Mouse (Mus musculus) E14TG2a.4 (cell line): ENCODE results near the gene Hoxc5.
A peak's percentile ranks its signal among the peaks of the same experiment; 100 is the strongest.

Source experiments
- H3K27me3 ChIP-seq: 2 replicates; pipeline ENCODE4 v1.6.1; 2014; ENCODE audit warnings: low read length, control low read depth; ENCODE audit not compliant: insufficient read depth
- H3K36me3 ChIP-seq: 2 replicates; pipeline ENCODE4 v1.6.1; 2014; ENCODE audit warnings: low read length, control low read depth; ENCODE audit not compliant: insufficient read depth
- H3K4me1 ChIP-seq: replicated peaks from 2 replicates; pipeline ENCODE4 v1.6.1; 2014; ENCODE audit warnings: low read depth, low read length, control low read depth
- H3K4me3 ChIP-seq: replicated peaks from 2 replicates; pipeline ENCODE4 v1.5.1; 2014; ENCODE audit warnings: mild to moderate bottlenecking, low read length
- H3K9me3 ChIP-seq: 2 replicates; pipeline ENCODE4 v1.6.1; 2014; ENCODE audit warnings: low read length, control low read depth
- CTCF ChIP-seq: conservative IDR thresholded peaks from 2 replicates; pipeline ENCODE4 v1.5.1; 2014; ENCODE audit warnings: low read length
- NANOG ChIP-seq: IDR thresholded peaks from 2 replicates; pipeline ENCODE4 v1.6.1; 2014; ENCODE audit warnings: borderline replicate concordance, low read length, mixed read lengths
- POU5F1 ChIP-seq: IDR thresholded peaks from 2 replicates; pipeline ENCODE4 v1.6.1; 2014; ENCODE audit warnings: low read length, borderline replicate concordance

Hoxc5 gene

DNA sequence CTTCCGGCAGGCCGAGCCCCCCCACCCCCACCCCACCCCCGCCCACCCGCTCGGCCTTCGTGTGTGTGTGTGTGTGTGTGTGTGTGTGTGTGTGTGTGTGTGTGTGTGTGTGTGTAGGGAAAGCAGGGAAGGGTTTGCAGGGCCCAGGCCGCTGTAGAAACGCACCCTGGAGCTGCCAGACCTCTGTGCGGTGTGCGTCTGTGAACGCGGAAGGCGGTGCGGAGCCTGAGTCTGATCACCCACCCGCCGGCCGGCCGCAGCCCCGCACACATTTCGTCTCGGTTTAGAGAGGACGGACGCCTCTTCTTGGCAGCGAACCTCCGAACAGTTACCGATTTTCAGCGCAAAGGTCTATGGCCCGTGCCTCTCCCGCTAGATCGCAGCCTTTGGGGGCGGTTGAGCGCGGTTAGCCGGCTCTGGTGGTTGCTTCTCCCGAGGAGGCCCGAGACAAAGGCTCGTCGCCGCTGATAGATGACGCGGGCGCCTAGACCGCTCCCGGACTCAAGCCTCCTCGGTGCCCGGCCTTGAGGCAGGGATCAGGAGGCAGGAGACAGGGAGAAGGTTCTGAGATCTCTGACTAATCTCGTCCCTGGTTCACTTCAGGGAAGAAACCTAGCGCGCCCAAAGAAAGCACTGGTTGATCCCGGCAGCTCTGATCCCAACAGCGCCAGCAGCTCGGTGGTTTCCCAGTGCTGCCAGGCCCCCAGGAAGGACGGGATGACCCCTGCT is 24.3 kb upstream of the Hoxc5 start:
- Histone ChIP-seq H3K27me3 (peaks cover 96% of the 10 kb centered on the region), H3K9me3 (no peaks in the 10 kb centered on the region), H3K36me3 (no peaks in the 10 kb centered on the region), H3K4me3 (peak overlapping the region; percentile 69), H3K4me1 (peaks cover 46% of the 10 kb centered on the region)
- TF ChIP-seq NANOG (no peak), CTCF (no peak), POU5F1 (no peak)

DNA sequence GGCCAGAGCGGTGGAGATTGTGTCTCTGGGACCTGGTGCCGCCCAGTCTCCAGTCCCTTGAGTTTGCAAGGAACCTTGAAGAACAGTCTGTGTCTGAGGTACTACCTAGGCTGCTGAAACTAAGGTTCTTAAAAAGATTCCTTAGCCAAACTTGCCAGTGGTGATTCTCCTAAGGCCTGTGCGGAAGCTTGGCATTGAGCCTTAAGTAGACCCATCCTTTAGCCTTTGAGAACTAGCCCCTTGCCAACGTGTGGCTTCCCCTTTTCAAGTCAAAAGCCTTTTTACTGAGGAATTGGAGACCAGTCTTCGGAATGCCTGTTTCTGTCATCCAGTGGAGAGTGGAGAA is 23.8 kb upstream of the Hoxc5 start:
- H3K4me3 ChIP-seq, result peak overlapping the region; percentile 69
- no peaks in the 10 kb centered on the region for H3K9me3 ChIP-seq
- no peak for TF ChIP-seq NANOG
- TF ChIP-seq POU5F1, result no peak
- TF ChIP-seq CTCF, result no peak
- H3K36me3 ChIP-seq, result no peaks in the 10 kb centered on the region
- H3K27me3 ChIP-seq, result peaks cover 96% of the 10 kb centered on the region
- H3K4me1 ChIP-seq, result peaks cover 43% of the 10 kb centered on the region

DNA sequence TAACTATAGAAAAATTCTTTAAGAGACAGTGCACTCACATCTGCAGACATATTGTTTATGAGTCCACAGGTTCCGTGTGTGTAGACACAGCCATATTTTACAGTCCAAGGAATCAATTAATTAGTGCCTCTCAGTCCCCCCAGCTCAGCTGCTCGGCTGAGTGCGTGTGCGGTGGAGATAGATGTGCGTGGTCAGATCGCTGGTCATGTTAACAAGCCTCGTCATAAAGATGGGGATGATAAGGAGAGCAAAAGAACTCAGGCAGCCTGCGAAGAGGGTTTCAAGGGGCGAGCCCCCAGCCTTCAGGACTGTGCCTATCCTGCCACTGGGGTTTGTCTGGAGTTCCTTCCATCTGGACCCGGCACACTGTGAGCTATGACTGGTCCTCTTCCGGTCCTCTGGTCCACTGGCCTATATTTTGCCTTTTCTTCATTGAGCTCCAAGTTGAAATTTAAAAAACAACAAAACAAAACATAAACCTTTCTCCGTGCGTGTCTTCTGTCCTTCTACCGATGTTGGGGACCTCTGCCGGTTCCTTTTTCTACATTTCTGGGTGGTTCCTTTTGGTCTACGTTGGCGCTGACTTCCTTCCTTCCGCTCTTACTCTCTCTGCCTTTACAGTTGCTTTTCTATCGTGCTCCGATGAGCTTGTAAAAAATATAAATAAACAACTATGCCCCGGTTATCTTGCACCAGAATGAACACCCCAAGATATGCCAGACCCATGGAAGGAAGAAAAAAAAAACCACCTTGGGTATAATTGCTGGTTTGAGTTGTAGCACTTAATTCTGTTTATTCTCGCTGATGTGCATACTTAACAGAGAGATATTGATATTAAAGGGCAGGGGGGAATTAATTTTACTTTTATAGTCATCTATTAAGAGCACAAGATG is 21.8 kb upstream of the Hoxc5 start:
- H3K9me3 ChIP-seq, result no peaks in the 10 kb centered on the region
- H3K36me3 ChIP-seq, result no peaks in the 10 kb centered on the region
- H3K4me3 ChIP-seq, result no peak overlapping the region
- TF ChIP-seq CTCF, result no peak
- TF ChIP-seq POU5F1, result no peak
- no peak for TF ChIP-seq NANOG
- peaks cover 96% of the 10 kb centered on the region for H3K27me3 ChIP-seq
- H3K4me1 ChIP-seq, result peaks cover 29% of the 10 kb centered on the region

DNA sequence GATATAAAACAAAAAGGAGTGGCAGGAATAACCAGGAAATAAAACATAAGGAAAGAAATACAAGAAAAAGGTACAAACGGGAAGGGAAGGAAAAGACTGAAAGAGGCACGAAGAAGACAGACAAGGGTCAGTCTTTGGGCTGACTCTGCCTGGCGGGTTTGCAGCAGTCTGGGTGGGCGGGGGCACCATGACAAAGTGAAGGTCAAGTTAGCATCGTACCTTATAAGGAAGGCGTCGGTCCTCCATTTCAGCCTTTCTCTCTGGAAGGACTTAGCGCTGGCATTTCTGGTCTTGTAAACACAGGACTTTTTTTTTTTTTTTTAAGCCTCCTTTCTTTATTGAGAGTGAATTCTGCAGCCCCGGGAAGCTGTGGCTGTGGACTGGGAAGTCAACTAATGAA is 20.0 kb upstream of the Hoxc5 start:
- no peak overlapping the region for H3K4me3 ChIP-seq
- peaks cover 36% of the 10 kb centered on the region for H3K4me1 ChIP-seq

DNA sequence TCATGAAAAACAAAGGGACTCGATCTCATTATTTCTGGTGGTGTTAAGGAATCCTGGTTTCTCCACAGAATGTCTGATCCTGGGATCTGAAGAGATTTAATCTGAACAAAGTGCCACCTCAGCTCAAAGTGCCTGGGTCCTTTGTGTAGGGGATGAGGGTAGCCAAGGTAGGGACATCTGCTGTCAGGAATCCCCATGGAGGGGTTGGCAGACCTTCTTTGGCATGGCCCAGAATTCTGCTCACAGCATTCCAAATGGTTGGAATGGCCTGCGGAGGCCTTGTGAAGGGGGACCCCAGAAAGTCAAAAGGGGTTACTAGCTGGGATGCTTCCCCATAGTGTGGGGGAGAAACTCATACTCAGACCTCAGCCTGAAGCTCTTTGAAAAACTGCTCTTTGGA is 18.4 kb upstream of the Hoxc5 start:
- Histone ChIP-seq H3K4me3 (no peak overlapping the region), H3K4me1 (peaks cover 30% of the 10 kb centered on the region), H3K9me3 (peaks cover 5% of the 10 kb centered on the region; the same call in 1 of the 2 replicates), H3K36me3 (no peaks in the 10 kb centered on the region), H3K27me3 (peaks cover 97% of the 10 kb centered on the region)
- TF ChIP-seq NANOG, result no peak

More for the DNA sequence above, 20.0 kb upstream of the Hoxc5 start:
- TF ChIP-seq POU5F1, result no peak
- H3K9me3 ChIP-seq, result peaks cover 5% of the 10 kb centered on the region; the same call in 1 of the 2 replicates
- H3K27me3 ChIP-seq, result peaks cover 96% of the 10 kb centered on the region
- H3K36me3 ChIP-seq, result no peaks in the 10 kb centered on the region

DNA sequence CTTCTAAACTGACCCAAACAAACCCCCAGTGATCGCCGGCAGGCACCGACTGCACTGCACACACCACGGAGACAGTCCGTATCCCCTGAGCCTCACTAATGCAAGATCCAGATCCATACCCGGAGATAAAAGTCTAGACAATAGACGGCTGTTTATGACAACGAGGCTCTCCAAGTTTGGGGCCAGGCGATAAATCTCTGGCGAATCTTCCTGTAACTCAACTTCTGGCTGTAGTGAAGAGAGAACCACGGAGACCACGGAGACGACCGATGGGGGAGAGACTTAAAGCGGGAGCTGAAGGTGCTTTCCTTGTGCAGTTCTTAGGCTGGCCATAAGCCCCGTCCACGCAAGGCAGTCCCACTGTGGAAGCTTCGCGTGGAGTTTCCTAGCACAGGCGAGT is 17.5 kb upstream of the Hoxc5 start:
- peaks cover 99% of the 10 kb centered on the region for H3K27me3 ChIP-seq
- H3K4me1 ChIP-seq, result peaks cover 37% of the 10 kb centered on the region
- no peak for TF ChIP-seq NANOG
- no peak for TF ChIP-seq POU5F1
- TF ChIP-seq CTCF, result no peak
- H3K9me3 ChIP-seq, result peaks cover 5% of the 10 kb centered on the region; the same call in 1 of the 2 replicates
- no peaks in the 10 kb centered on the region for H3K36me3 ChIP-seq
- no peak overlapping the region for H3K4me3 ChIP-seq

DNA sequence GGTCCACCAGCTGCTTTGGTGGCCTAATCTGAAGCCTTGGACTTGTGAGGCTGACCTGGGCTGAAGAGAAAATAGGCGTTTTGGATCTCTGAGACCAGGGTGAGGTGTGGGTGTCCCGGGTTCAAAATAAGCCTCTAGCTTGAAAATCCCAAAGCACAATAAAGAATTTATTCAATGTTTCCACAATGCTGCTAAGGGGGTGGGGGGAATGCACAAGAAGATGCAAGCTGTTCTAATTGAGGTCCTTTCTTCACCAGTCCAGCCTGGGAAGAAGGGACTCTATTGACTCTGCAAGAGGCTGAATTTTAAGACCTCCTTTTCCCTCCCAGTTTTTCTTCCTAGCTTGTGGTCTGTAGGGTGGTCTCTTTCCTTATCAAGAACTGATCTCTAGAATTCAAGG is 16.4 kb upstream of the Hoxc5 start:
- Histone ChIP-seq H3K27me3 (peaks cover 98% of the 10 kb centered on the region), H3K9me3 (peaks cover 5% of the 10 kb centered on the region; the same call in 1 of the 2 replicates), H3K36me3 (no peaks in the 10 kb centered on the region), H3K4me3 (no peak overlapping the region), H3K4me1 (peaks cover 46% of the 10 kb centered on the region)
- TF ChIP-seq POU5F1 (no peak), NANOG (no peak), CTCF (no peak)

DNA sequence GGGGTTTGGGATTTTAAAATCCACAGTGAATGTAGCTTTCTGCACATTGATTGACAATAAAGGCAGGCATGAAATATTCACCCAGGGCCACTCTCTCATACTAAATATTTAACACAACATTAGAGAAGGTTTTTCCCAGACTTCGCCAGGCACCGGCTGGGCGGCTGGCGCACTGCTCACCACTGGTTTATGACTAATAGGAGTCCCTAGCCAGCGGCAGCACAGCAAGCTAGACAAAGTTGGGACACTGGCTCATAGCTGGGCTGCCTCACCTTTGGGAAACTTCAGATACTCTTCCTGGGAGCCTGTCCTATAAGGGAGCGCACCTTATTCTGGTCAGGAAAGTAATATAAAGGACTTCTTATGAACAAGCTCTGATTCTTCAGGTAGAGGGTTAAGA is 13.7 kb upstream of the Hoxc5 start:
- H3K36me3 ChIP-seq, result no peaks in the 10 kb centered on the region
- peaks cover 48% of the 10 kb centered on the region for H3K4me1 ChIP-seq
- peaks cover 5% of the 10 kb centered on the region; the same call in 1 of the 2 replicates for H3K9me3 ChIP-seq
- TF ChIP-seq CTCF, result no peak
- no peak for TF ChIP-seq NANOG
- no peak for TF ChIP-seq POU5F1
- H3K27me3 ChIP-seq, result peaks cover 98% of the 10 kb centered on the region
- H3K4me3 ChIP-seq, result no peak overlapping the region
